Mouse (Mus musculus): ENCODE results near the gene Rsph10b. TPM values are rescaled to one million over a fixed set of nuclear protein-coding genes. Genes with fewer than 3 reads are reported as not detected.
A peak's percentile ranks its signal among the peaks of the same experiment; 100 is the strongest.

The Rsph10b gene
- polyA plus RNA-seq, 1 experiment from 2014 or later, result 0.74 TPM

DNA sequence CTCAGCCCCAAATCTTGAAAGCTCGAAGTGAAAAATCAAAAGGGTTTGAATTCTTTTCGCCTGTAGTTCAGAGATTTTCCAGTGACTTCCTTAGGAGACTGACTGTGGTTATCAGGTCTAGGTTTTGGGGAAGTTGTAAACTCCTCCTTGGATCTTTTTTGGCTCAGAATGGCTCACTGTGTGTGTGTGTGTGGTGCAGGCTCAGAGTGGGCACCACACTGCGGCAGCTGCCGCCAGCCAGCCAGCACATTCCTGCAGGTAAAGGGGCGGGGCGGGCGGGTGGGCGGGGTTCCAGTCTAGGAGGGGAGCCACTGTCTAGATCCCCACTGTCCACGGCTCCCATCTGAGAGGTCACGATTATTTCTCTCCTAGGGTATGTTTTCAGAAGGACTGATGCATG is 8.8 kb downstream of the Rsph10b start:
- no peak overlapping the region for H3K4me3 ChIP-seq
- H3K27me3 ChIP-seq, result no peaks in the 10 kb centered on the region
- no peak overlapping the region for H3K27ac ChIP-seq
- WGBS, result 31% methylated on average over 10 of the region's 10 CpGs
- no peaks in the 10 kb centered on the region for H3K36me3 ChIP-seq
- no peaks in the 10 kb centered on the region for H3K4me1 ChIP-seq (replicated peaks)
- ATAC-seq (replicated peaks; ENCODE audit: insufficient number of reproducible peaks, insufficient read depth, low FRiP score, low read depth), result no peak
- H3K9me3 ChIP-seq (replicated peaks), result no peaks in the 10 kb centered on the region
- H3K9ac ChIP-seq, result no peak overlapping the region
- no peak overlapping the region for H3K4me2 ChIP-seq

DNA sequence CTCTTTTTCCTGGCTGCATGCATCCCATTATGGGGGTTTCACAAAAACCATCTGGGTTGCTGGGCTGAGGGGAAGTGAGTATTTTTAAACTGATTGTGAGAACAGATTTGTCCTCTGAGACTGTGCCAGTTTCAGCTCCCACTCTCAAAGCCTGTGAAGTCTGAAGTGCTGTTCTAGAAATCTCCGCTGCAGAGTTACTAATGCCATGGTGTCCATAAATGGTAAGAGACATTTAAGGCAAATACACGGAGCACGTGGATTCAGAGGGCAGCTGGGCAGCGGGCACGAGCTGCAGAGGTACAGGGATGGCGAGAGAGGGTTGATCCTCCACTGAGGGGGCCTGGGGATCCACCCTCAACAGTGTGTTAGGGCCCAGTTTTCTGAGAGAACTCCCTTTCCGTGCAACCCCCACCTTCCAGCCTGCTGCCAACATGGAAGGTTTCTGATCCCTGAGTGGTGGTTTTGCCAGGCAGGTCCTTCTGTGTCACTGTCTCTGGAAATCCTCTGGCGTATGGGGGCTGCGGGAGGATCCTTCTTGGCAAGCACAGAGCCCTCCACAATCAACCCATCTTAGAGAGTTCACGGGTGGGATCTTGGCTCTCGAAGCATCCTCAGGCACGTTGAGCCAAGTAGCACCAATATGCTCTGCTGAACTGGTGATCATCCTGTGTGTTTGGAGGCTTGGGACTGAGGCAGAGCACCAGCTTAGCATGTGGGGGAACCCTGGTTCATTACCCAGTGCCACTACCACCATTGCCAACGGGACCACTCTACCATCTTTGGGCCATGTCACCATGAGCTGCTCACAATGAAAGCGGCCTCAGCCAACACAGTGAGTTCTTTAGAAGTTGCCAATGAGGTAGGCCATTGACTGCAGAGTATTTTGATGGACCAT is 10.6 kb downstream of the Rsph10b start:
- 73% methylated on average over 14 of the region's 14 CpGs for WGBS
- H3K9me3 ChIP-seq (replicated peaks), result no peaks in the 10 kb centered on the region

DNA sequence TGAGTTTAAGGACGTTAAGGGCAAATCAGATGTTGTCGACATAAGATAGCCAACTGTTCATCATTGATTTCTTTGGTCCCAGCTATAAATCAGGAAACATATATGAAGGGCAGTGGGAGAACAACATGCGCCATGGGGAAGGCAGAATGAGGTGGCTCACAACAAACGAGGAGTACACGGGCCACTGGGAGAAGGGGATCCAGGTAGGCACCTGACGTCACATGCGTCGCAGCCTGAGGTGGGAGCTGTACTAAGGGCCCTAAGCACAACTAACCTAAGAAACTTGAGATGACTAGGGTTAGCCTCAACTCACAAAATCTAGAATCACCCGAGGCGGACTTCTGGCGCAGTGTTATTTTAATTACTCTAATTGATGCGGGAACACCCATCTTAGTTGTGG is 15.5 kb downstream of the Rsph10b start:
- no peak overlapping the region for H3K4me3 ChIP-seq
- H3K9ac ChIP-seq, result no peak overlapping the region
- H3K36me3 ChIP-seq, result no peaks in the 10 kb centered on the region
- H3K27ac ChIP-seq, result no peak overlapping the region
- no peak for ATAC-seq (replicated peaks; ENCODE audit: insufficient number of reproducible peaks, insufficient read depth, low FRiP score, low read depth)
- no peaks in the 10 kb centered on the region for H3K4me1 ChIP-seq (replicated peaks)
- WGBS, result 81% methylated on average over 12 of the region's 12 CpGs
- no peaks in the 10 kb centered on the region for H3K27me3 ChIP-seq
- no peak overlapping the region for H3K4me2 ChIP-seq
- no peaks in the 10 kb centered on the region for H3K9me3 ChIP-seq (replicated peaks)

More for the DNA sequence above, 10.6 kb downstream of the Rsph10b start:
- H3K27ac ChIP-seq, result no peak overlapping the region
- no peaks in the 10 kb centered on the region for H3K27me3 ChIP-seq
- no peak for ATAC-seq (replicated peaks; ENCODE audit: insufficient number of reproducible peaks, insufficient read depth, low FRiP score, low read depth)
- H3K9ac ChIP-seq, result no peak overlapping the region
- H3K4me2 ChIP-seq, result no peak overlapping the region
- H3K4me1 ChIP-seq (replicated peaks), result no peaks in the 10 kb centered on the region
- no peak overlapping the region for H3K4me3 ChIP-seq
- no peaks in the 10 kb centered on the region for H3K36me3 ChIP-seq

DNA sequence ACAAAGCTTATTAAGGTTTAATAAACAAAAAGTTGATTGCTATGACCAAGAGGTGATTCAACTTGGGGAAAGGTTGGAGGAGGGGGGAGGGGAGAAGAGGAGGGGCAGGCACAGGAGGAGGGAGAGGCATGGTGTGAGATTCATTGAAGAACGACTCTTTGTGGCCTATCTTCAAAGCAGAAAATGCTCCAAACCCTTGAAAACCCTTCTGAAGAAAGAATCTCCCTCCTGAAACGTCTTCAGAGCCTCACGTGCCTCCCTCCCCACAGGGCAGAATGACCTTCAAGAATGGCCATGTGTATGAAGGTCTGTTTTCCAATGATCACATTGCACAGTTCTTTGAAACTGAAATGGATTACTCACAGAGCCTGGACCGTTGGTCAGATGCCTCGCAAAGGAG is 17.2 kb downstream of the Rsph10b start:
- no peak overlapping the region for H3K27ac ChIP-seq
- no peaks in the 10 kb centered on the region for H3K4me1 ChIP-seq (replicated peaks)
- H3K4me3 ChIP-seq, result no peak overlapping the region
- ATAC-seq (replicated peaks; ENCODE audit: insufficient number of reproducible peaks, insufficient read depth, low FRiP score, low read depth), result no peak
- WGBS, result 44% methylated on average over 5 of the region's 5 CpGs
- no peaks in the 10 kb centered on the region for H3K36me3 ChIP-seq
- no peaks in the 10 kb centered on the region for H3K9me3 ChIP-seq (replicated peaks)
- H3K27me3 ChIP-seq, result no peaks in the 10 kb centered on the region
- H3K4me2 ChIP-seq, result no peak overlapping the region
- H3K9ac ChIP-seq, result no peak overlapping the region

DNA sequence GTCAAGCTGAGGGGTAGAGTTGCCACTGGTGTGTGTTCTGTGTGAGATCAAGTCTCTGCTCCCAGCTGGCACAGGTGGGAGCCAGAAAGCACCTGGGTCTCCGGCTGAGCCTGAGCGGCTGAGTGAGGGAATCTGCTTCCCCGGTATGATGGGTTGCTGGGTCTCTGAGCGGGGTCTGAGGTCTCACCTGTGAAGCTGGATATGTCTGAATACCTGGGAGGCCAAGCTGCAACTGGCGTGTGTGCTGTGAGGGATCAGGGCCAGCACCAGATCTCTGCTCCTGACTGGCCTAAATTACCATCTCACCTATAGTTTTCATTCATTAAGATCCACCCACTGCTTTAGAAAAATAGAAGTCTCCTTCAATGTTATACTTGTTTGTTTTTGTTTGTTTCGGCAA is 24.3 kb downstream of the Rsph10b start:
- Histone ChIP-seq H3K4me1 (replicated peaks) (no peaks in the 10 kb centered on the region), H3K4me3 (no peak overlapping the region), H3K9me3 (replicated peaks) (no peaks in the 10 kb centered on the region), H3K9ac (no peak overlapping the region), H3K36me3 (no peaks in the 10 kb centered on the region), H3K27ac (no peak overlapping the region), H3K4me2 (no peak overlapping the region), H3K27me3 (no peaks in the 10 kb centered on the region)
- WGBS, result 83% methylated on average over 6 of the region's 6 CpGs
- ATAC-seq (replicated peaks; ENCODE audit: insufficient number of reproducible peaks, insufficient read depth, low FRiP score, low read depth), result no peak

DNA sequence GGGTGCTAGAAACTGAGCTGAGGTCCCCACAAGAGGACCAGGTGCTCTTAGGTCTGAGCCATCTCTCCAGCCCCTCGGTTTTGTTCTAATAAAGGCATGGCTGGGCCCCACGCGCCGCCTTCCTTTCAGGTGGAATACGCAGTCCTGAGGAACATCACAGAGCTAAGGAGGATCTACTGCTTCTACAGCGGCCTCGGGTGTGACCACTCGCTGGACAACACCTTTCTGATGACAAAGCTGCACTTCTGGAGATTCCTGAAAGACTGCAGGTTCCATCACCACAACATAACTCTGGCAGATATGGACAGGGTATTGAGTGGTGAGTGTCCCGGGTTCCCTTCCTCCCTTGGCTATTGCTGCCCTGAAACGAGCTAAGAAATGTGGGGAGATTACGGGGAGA is 26.7 kb downstream of the Rsph10b start:
- Histone ChIP-seq H3K9ac (no peak overlapping the region), H3K36me3 (no peaks in the 10 kb centered on the region), H3K27me3 (no peaks in the 10 kb centered on the region), H3K4me2 (no peak overlapping the region), H3K27ac (no peak overlapping the region), H3K4me3 (no peak overlapping the region), H3K4me1 (replicated peaks) (no peaks in the 10 kb centered on the region), H3K9me3 (replicated peaks) (no peaks in the 10 kb centered on the region)
- WGBS, result 88% methylated on average over 11 of the region's 11 CpGs
- no peak for ATAC-seq (replicated peaks; ENCODE audit: insufficient number of reproducible peaks, insufficient read depth, low FRiP score, low read depth)

DNA sequence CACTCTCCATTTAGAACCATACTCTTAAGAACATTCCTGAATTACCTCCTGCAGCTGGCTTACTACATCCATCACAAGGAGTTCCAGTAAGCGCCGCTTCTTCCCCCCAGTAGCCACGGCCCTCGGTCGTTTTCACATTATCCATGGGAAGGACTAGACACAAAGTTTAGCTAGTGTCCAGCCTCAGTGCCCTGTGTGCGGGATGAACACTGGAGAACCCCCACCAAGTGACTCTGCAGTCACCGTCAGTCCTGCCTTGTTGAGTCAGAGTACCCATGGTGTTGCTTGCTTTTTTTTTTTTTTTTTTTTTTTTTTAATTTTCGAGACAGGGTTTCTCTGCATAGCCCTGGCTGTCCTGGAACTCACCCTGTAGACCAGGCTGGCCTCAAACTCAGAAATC is 28.3 kb downstream of the Rsph10b start:
- H3K36me3 ChIP-seq, result no peaks in the 10 kb centered on the region
- WGBS, result 78% methylated on average over 8 of the region's 8 CpGs
- no peaks in the 10 kb centered on the region for H3K27me3 ChIP-seq
- no peaks in the 10 kb centered on the region for H3K4me1 ChIP-seq (replicated peaks)
- H3K4me3 ChIP-seq, result no peak overlapping the region
- H3K9ac ChIP-seq, result no peak overlapping the region
- no peak overlapping the region for H3K4me2 ChIP-seq
- H3K27ac ChIP-seq, result no peak overlapping the region
- no peaks in the 10 kb centered on the region for H3K9me3 ChIP-seq (replicated peaks)
- ATAC-seq (replicated peaks; ENCODE audit: insufficient number of reproducible peaks, insufficient read depth, low FRiP score, low read depth), result no peak

DNA sequence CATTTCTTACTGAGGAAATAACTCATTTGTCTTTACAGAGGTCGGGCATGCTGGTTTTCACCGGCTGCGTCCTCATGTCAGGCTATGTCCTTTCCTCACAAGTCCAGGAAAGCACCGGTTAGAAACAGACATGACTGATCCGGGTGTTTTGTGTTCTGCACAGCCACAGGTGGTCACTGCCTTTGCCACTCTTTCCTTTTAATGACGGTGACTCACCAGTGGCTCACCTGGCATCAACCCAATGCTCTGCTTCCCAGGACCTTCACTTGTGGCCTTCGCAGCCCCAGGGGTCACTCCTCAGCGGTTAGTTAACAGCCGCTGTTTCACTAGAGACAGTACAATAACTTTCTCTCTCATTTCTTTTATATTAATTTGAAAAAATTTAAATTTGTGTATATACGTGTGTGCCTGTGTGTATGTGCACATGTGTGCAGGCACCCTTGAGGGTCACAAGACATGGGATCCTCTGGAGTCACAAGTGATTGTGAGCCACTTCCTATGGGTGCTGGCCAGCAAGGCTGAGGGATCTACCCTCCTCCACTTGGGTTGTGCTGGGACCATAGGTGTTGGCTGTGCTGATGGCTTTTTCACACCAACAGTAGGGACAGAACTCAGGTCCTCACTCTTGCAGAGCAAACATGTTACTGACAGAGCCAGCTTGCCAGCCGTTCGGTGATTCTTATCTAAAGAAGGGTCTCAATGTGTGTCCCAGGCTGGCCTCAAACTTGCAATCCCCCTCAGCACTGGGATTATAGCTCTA is 32.9 kb downstream of the Rsph10b start:
- H3K4me2 ChIP-seq, result no peak overlapping the region
- no peaks in the 10 kb centered on the region for H3K4me1 ChIP-seq (replicated peaks)
- ATAC-seq (replicated peaks; ENCODE audit: insufficient number of reproducible peaks, insufficient read depth, low FRiP score, low read depth), result no peak
- H3K9me3 ChIP-seq (replicated peaks), result no peaks in the 10 kb centered on the region
- no peak overlapping the region for H3K4me3 ChIP-seq
- no peaks in the 10 kb centered on the region for H3K27me3 ChIP-seq
- no peaks in the 10 kb centered on the region for H3K36me3 ChIP-seq
- 76% methylated on average over 12 of the region's 12 CpGs for WGBS
- H3K9ac ChIP-seq, result no peak overlapping the region
- H3K27ac ChIP-seq, result no peak overlapping the region

DNA sequence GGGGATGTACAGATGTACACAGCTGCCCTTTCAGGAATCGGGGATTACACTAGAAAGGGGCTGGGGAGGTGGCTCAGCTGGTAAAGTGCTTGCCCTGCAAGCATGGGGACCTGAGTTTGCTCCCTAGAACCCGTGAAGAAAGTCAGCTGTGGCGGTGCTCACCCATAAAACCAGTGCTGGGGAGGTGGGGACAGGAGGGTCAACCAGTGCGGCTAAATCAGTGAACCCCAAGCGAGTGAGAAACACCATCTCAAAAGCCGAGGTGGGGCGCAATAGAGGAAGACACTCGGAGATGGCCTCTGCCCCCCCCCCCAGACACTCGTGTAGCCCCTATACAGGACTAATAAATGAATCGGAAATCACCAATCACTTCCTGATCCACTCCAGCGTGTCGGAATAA is 33.8 kb downstream of the Rsph10b start:
- Histone ChIP-seq H3K36me3 (no peaks in the 10 kb centered on the region), H3K9me3 (replicated peaks) (no peaks in the 10 kb centered on the region), H3K4me3 (no peak overlapping the region), H3K27me3 (no peaks in the 10 kb centered on the region), H3K4me2 (no peak overlapping the region), H3K9ac (no peak overlapping the region), H3K4me1 (replicated peaks) (no peaks in the 10 kb centered on the region), H3K27ac (no peak overlapping the region)
- no peak for ATAC-seq (replicated peaks; ENCODE audit: insufficient number of reproducible peaks, insufficient read depth, low FRiP score, low read depth)
- 81% methylated on average over 12 of the region's 12 CpGs for WGBS

DNA sequence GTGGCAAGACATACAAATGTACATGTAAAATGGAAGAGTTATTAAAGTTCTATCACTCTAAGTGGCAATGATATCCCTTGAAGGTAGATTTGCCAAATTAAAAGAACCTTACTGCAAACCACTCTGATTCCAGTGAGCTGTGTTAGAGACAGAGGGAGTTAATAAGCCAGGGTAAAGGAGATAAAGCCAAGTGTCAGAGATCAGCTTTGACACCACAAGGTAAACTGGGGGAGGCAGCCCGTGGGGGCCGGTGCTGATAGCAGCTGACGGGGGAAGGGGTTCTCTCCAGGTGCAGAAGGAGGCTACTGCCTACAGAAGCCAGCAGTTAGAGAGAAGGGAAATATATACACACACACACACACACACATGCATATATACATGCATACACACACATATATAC is 39.8 kb downstream of the Rsph10b start:
- H3K4me3 ChIP-seq, result no peak overlapping the region
- H3K9ac ChIP-seq, result no peak overlapping the region
- H3K9me3 ChIP-seq (replicated peaks), result no peaks in the 10 kb centered on the region
- 43% methylated on average over 3 of the region's 3 CpGs for WGBS
- no peaks in the 10 kb centered on the region for H3K36me3 ChIP-seq
- no peaks in the 10 kb centered on the region for H3K4me1 ChIP-seq (replicated peaks)
- no peak overlapping the region for H3K4me2 ChIP-seq
- no peak for ATAC-seq (replicated peaks; ENCODE audit: insufficient number of reproducible peaks, insufficient read depth, low FRiP score, low read depth)
- 0 out of 2 replicates have a peak, but pooled peaks cover 3% of the 10 kb centered on the region for H3K27me3 ChIP-seq
- no peak overlapping the region for H3K27ac ChIP-seq

DNA sequence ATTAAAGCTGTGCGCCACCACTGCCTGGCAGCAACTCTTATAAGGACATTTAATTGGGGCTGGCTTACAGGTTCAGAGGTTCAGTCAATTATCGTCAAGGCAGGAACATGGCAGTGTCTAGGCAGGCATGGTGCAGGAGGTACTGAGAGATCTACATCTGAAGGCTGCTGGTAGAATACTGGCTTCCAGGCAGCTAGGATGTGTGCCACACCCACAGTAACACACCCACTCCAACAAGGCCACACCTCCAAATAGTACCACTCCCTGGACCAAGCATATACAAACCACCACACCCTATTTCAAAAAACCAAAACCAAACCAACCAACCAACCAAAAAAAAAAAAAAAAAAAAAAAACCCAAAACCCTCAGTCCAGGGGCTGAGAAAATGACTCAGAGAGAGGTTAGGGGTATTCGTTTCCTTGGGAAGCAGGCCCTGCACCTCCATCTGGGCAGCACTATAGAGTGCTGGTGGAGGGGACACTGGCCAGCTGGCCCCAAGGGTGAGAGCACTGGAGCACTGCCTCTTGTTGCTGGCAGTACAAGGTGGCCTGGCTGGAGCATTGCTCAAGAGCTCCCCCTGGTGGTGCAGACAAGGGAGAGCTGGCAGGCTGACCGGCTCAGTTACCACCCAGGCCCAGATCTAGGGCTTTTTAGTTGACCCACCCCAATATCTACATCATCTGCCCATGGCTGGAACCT is 42.2 kb downstream of the Rsph10b start:
- peak; percentile 73; the same call in 1 of the 2 replicates for ATAC-seq (replicated peaks; ENCODE audit: insufficient number of reproducible peaks, insufficient read depth, low FRiP score, low read depth)
- Histone ChIP-seq H3K36me3 (no peaks in the 10 kb centered on the region), H3K9me3 (replicated peaks) (no peaks in the 10 kb centered on the region), H3K27me3 (0 out of 2 replicates have a peak, but pooled peaks cover 3% of the 10 kb centered on the region), H3K27ac (no peak overlapping the region), H3K4me2 (no peak overlapping the region), H3K4me3 (no peak overlapping the region), H3K4me1 (replicated peaks) (no peaks in the 10 kb centered on the region), H3K9ac (no peak overlapping the region)
- 53% methylated on average over 4 of the region's 4 CpGs for WGBS

All from heart, embryonic 15.5 days (tissue).